Mouse (Mus musculus) neutrophil, adult 59 days (primary cell): ENCODE measurements around the gene Gm7682. TPM values are rescaled to one million over a fixed set of nuclear protein-coding genes. Genes with fewer than 3 reads are reported as not detected.

Experiments
- total RNA-seq, 2 experiments: library from RNA; stranded (reverse); gene quantifications; 1 replicate in 1 of 2; 2 replicates in 1 of 2; pipeline ENCODE4 v1.2.4; 2023

The Gm7682 gene
- not detected for total RNA-seq

DNA sequence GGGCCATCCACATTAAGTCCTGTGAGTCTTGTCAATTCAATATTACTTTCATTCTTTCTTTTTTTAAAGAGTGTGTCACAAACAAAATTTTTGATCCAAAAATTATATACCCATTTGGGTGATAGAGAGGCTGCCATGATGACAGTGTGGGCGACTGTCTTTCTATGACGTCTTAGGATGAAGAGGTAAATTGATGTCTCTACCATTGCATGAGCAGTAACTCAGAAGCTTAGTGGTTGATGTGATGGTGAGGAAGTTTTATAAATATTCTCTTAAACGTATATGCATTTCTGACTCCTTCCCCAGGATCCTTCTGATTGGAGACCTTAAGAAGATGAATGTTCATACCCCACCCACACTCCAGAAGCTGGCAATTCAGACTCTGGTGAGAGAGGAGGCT is at the start of gene Gm7682:
Gene Gm7682 (plus strand): TSS at position 301 of the 400 bp plus-strand sequence.

Other genes starting within 250 kb of the Gm7682 start
- gene Gm3106, start 227.8 kb upstream of the Gm7682 start, total RNA-seq = not detected
- not detected for gene A430089I19Rik, start 139.0 kb upstream of the Gm7682 start, total RNA-seq
- gene Gm6502, start 131.3 kb upstream of the Gm7682 start, total RNA-seq = not detected
- under 1 TPM in 1 of 2 experiments, not detected in 1; 0.18 TPM for gene AA792892, start 106.0 kb upstream of the Gm7682 start, total RNA-seq
- not detected for gene Gm3139, start 80.5 kb downstream of the Gm7682 start, total RNA-seq
- gene Gm3147, start 170.6 kb downstream of the Gm7682 start, total RNA-seq = not detected
- not detected for gene Gm6509, start 178.2 kb downstream of the Gm7682 start, total RNA-seq
- not detected for gene Gm6205, start 202.6 kb downstream of the Gm7682 start, total RNA-seq